Mouse (Mus musculus) macrophage (primary cell): ENCODE data around the gene Il11ra1. TPM values are rescaled to one million over a fixed set of nuclear protein-coding genes. Genes with fewer than 3 reads are reported as not detected.

ENCODE experiments used
- H3K27ac ChIP-seq: fragments of 350-480 bp; formaldehyde crosslinking; 2 replicates; pipeline ENCODE4 v1.9.0; 2021
- H3K36me3 ChIP-seq: fragments of 350-480 bp; formaldehyde crosslinking; 2 replicates; pipeline ENCODE4 v1.9.0; 2021; ENCODE audit errors: inconsistent target
- H3K4me3 ChIP-seq: fragments of 350-480 bp; formaldehyde crosslinking; 2 replicates; pipeline ENCODE4 v1.9.0; 2021; ENCODE audit errors: inconsistent target
- H3K79me2 ChIP-seq: fragments of 350-480 bp; formaldehyde crosslinking; 2 replicates; pipeline ENCODE4 v1.9.0; 2021; ENCODE audit errors: inconsistent target
- WGBS: methylation state at CpG from one replicate; pipeline ENCODE4 v1.1.7; 2026; ENCODE audit warnings: inconsistent platforms; ENCODE audit not compliant: missing documents; 5-methylcytosine and 5-hydroxymethylcytosine counted together
- polyA plus RNA-seq: library from polyadenylated mRNA; stranded (reverse); fragments of 250-400 nt; gene quantifications from 3 replicates; pipeline ENCODE4 v1.2.4, GENCODE M21; 2018; ENCODE audit warnings: inconsistent platforms

Il11ra1 gene
- polyA plus RNA-seq, 1 experiment from 2014 or later, result 34.7 TPM

- Histone ChIP-seq H3K36me3 (no peaks in the 10 kb centered on the region), H3K4me3 (no peak overlapping the region), H3K27ac (peak overlapping the region; percentile 15), H3K79me2 (peaks cover 13% of the 10 kb centered on the region)
- 43% methylated on average over 1 of the region's 1 CpGs for WGBS
These were observed 38.4 kb downstream of the Il11ra1 start for GRCm38 (mm10) chr4:41738256-41738603.

DNA sequence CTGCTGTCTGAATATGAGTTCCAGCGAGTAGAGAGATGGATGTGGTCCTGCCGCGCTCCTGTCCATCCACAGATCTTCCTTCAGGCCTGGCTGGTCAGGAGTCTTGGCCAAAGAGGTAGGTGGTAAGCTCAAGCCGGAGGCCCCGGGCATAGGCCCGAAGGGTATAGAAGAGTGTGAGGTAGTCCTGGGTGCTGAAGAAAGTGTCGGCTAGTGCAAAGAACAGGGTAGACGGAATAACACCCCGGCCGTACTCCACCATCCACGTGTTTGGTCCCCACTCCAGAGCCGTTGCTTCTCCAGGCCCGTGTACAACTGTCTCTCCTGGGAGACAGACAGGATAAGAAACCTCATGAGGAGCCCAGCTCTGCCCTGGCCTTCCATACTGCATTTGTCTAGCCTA lies 39.5 kb downstream of the Il11ra1 start:
- H3K79me2 ChIP-seq, result peaks cover 13% of the 10 kb centered on the region
- no peaks in the 10 kb centered on the region for H3K36me3 ChIP-seq
- no peak overlapping the region for H3K27ac ChIP-seq
- H3K4me3 ChIP-seq, result no peak overlapping the region
- 85% methylated on average over 13 of the region's 13 CpGs for WGBS

- Histone ChIP-seq H3K36me3 (no peaks in the 10 kb centered on the region), H3K27ac (peak overlapping the region; percentile 73), H3K4me3 (peak overlapping the region; percentile 65), H3K79me2 (peaks cover 13% of the 10 kb centered on the region)
- under 1% methylated on average over 48 of the region's 48 CpGs for WGBS
These were observed 40.8 kb downstream of the Il11ra1 start for GRCm38 (mm10) chr4:41740380-41741157.

DNA sequence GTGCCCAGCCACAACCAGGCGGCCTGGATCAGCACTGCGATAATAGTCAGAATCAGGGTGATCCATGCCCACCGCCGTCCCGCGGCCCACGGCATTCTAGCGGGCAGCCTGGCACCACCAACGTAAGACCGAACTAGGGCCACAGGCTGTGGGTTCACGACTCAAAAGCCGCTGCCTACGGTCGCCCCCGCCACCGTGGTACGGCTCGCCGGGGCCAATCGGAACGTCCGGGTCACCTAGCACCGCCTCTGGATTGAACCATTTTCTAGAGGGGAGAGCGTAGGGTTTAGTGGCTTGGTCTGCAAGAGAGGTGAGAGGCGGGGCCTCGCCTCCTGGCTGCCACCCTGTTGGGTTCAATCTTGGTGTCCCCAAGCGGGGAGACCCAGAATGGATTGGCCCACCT lies 41.4 kb downstream of the Il11ra1 start:
- 2% methylated on average over 27 of the region's 27 CpGs for WGBS
- H3K4me3 ChIP-seq, result peak overlapping the region; percentile 65
- peak overlapping the region; percentile 73 for H3K27ac ChIP-seq
- no peaks in the 10 kb centered on the region for H3K36me3 ChIP-seq
- peaks cover 13% of the 10 kb centered on the region for H3K79me2 ChIP-seq

- Histone ChIP-seq H3K36me3 (no peaks in the 10 kb centered on the region), H3K27ac (no peak overlapping the region), H3K4me3 (no peak overlapping the region), H3K79me2 (peaks cover 10% of the 10 kb centered on the region)
- 83% methylated on average over 2 of the region's 2 CpGs for WGBS
These were observed 44.3 kb downstream of the Il11ra1 start for GRCm38 (mm10) chr4:41744131-41744530.

DNA sequence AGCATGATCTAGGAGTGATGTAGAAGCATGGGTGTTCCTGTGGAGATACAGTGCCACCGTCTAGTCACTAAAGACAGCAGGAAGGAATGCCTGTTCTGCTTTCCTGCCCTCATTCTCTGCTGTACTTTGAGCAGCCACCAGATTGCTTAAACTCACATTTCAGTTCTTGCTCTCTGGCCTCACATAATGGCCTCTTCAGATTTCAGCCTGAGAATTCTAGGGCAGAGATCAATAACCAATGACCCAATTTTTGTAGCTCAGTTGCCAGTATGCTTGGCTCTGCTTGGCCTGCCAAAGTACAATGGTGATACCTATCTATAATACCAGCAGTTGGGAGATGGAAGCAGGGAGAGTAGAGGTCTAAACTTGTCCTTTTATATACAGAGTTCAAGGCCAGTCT lies 45.2 kb downstream of the Il11ra1 start:
- WGBS, result 60% methylated on average over 1 of the region's 1 CpGs
- no peaks in the 10 kb centered on the region for H3K36me3 ChIP-seq
- H3K27ac ChIP-seq, result no peak overlapping the region
- H3K79me2 ChIP-seq, result peaks cover under 1% of the 10 kb centered on the region; the same call in 1 of the 2 replicates
- H3K4me3 ChIP-seq, result no peak overlapping the region

GRCm38 (mm10) chr4:41754797-41755337 lies 55.1 kb downstream of the Il11ra1 start, which contains the start of gene Galt:
Gene Galt, plus strand, starts transcription at chr4:41755228.
- peak within 1 kb of the TSS; percentile 83 for H3K4me3 ChIP-seq
- peaks cover 7% of the 10 kb centered on the region; the same call in 1 of the 2 replicates for H3K36me3 ChIP-seq
- WGBS, result 17% methylated on average over 14 of the region's 14 CpGs
- no peaks in the 10 kb centered on the region for H3K79me2 ChIP-seq
- H3K27ac ChIP-seq, result peak within 1 kb of the TSS; percentile 75

DNA sequence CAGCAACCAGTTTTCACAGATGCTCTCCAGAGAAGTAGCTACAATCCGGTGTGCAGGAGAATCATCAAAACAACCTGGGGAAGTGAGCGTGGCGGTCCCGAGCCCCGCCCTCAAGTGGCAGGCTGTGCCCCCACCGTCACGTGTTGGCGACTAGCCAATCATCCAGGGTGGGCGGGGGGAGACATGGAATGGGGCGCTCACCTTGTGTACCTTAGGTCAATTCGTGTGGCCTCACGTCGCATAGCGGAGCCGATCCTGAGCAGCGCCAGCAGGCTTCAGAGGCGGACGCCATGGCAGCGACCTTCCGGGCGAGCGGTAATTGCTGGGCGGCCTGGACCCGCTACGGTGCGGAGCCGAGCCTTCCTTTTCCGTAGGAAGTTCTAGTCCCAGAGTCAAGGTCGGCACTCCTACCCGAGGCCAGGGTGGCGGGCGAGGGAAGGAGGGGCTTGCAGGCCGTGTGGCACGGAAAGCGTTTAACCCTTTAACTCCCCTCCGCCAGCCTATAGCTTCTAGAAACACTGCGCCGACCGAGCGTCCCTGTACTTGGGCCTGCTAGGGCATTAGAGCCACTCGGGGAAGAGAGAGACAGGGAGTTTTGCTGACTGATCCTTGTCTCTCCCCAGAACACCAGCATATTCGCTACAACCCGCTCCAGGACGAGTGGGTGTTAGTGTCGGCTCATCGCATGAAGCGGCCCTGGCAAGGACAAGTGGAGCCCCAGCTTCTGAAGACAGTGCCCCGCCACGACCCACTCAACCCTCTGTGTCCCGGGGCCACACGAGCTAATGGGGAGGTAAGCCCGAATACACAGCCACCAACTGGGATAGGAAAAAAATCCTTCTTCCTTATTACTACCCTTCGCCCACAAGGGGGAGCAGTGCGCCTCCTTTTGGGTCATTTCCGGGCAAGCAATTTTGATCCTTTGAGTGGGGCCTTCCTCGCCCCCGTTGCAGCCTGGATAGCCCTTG lies 55.8 kb downstream of the Il11ra1 start, which contains the start of gene Sigmar1:
Gene Sigmar1 (minus strand): TSS at position 820 of the 968 bp plus-strand sequence.
- Histone ChIP-seq H3K79me2 (no peaks in the 10 kb centered on the region), H3K36me3 (peaks cover 7% of the 10 kb centered on the region; the same call in 1 of the 2 replicates), H3K4me3 (peak within 1 kb of the TSS; percentile 83), H3K27ac (peak within 1 kb of the TSS; percentile 75)
- under 1% methylated on average over 57 of the region's 57 CpGs for WGBS

- WGBS, result 51% methylated on average over 8 of the region's 8 CpGs
- Histone ChIP-seq H3K36me3 (peaks cover 7% of the 10 kb centered on the region; the same call in 1 of the 2 replicates), H3K79me2 (no peaks in the 10 kb centered on the region), H3K27ac (peak overlapping the region; percentile 75; the same call in 1 of the 2 replicates), H3K4me3 (peak overlapping the region; percentile 83)
These were observed 56.7 kb downstream of the Il11ra1 start for GRCm38 (mm10) chr4:41756440-41756839.

- Histone ChIP-seq H3K79me2 (no peaks in the 10 kb centered on the region), H3K27ac (no peak overlapping the region), H3K36me3 (peaks cover 7% of the 10 kb centered on the region; the same call in 1 of the 2 replicates), H3K4me3 (no peak overlapping the region)
- WGBS, result 92% methylated on average over 13 of the region's 13 CpGs
These were observed 57.5 kb downstream of the Il11ra1 start for GRCm38 (mm10) chr4:41757321-41757720.

DNA sequence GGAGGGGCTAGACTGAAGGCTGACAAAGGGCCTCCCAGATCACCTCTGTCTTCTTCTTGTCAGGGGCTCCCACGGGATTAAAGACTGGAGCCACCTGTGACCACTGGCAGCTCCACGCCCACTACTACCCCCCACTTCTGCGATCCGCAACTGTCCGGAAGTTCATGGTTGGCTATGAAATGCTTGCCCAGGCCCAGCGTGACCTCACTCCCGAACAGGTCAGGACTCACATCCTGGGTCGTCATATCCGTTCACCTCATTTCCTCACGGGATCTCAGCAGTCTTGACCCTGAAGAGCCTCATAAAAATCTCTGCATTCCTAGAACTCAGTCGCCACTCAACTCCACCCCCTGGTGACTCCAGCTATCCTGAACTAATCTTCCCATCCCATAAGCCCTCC lies 58.2 kb downstream of the Il11ra1 start:
- WGBS, result 94% methylated on average over 11 of the region's 11 CpGs
- Histone ChIP-seq H3K27ac (no peak overlapping the region), H3K4me3 (no peak overlapping the region), H3K79me2 (no peaks in the 10 kb centered on the region), H3K36me3 (peaks cover 7% of the 10 kb centered on the region; the same call in 1 of the 2 replicates)

GRCm38 (mm10) chr4:41758701-41759100 lies 58.9 kb downstream of the Il11ra1 start:
- WGBS, result 88% methylated on average over 4 of the region's 4 CpGs
- Histone ChIP-seq H3K36me3 (peaks cover 7% of the 10 kb centered on the region; the same call in 1 of the 2 replicates), H3K79me2 (no peaks in the 10 kb centered on the region), H3K27ac (no peak overlapping the region), H3K4me3 (no peak overlapping the region)

GRCm38 (mm10) chr4:41759206-41759605 lies 59.4 kb downstream of the Il11ra1 start:
- WGBS, result 38% methylated on average over 9 of the region's 9 CpGs
- H3K79me2 ChIP-seq, result no peaks in the 10 kb centered on the region
- no peak overlapping the region for H3K27ac ChIP-seq
- H3K4me3 ChIP-seq, result no peak overlapping the region
- peaks cover 7% of the 10 kb centered on the region; the same call in 1 of the 2 replicates for H3K36me3 ChIP-seq

DNA sequence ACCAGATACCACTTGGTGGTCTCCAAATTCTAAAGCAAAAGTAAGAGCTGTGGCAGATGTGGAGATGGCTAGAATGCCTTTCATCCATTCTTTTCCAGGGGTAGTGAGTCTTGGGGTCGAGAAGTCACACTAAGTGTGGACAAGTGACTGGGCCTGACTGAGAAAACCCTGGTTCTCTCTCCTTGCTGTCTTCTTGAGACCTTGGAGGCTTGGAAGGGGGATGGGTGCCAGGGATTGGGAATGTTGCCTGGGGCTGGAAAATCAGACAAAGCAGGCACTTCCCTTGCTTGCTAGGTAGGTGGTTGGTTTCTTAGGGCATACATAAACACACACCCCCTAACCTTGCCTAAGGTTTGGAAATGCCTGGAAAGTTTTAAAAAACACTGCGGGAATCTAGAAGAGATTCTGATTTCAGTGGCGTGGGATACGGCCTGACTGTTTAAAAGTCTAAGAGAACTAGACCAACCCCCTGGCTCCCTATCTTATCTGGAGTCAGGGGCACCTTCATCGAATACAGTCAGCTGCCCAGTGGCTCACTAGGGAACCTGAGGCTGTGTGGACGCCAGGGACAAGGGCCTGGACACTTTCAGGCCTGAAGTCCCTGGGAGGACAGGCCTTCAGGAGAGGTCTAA lies 60.0 kb downstream of the Il11ra1 start:
- Histone ChIP-seq H3K36me3 (peaks cover 7% of the 10 kb centered on the region; the same call in 1 of the 2 replicates), H3K27ac (no peak overlapping the region), H3K4me3 (no peak overlapping the region), H3K79me2 (no peaks in the 10 kb centered on the region)
- WGBS, result 67% methylated on average over 6 of the region's 6 CpGs
